Mouse (Mus musculus) liver, embryonic 16.5 days (tissue): ENCODE measurements around the gene Bmper. TPM values are rescaled to one million over a fixed set of nuclear protein-coding genes. Genes with fewer than 3 reads are reported as not detected.

Experiments used
- ATAC-seq: fragments of 200-750 bp; cut with Nextera tagmentation; 2 replicates; pipeline ENCODE4 v1.8.0; 2017; ENCODE audit warnings: low read depth, mild to moderate bottlenecking, moderate number of reproducible peaks, moderate library complexity
- H3K27ac ChIP-seq: fragments of 300-500 bp; sonication (generic); 2 replicates; pipeline ENCODE4 v1.5.1; 2014; ENCODE audit warnings: mild to moderate bottlenecking, low read length
- H3K27me3 ChIP-seq: fragments of 300-500 bp; sonication (generic); 2 replicates; pipeline ENCODE4 v1.6.1; 2014; ENCODE audit warnings: low read depth, low read length, mixed read lengths; ENCODE audit not compliant: control insufficient read depth, insufficient read depth
- H3K36me3 ChIP-seq: fragments of 300-500 bp; sonication (generic); 2 replicates; pipeline ENCODE4 v1.6.1; 2014; ENCODE audit warnings: mild to moderate bottlenecking; ENCODE audit not compliant: control insufficient read depth, insufficient read depth
- H3K4me1 ChIP-seq: fragments of 300-500 bp; sonication (generic); 2 replicates; pipeline ENCODE4 v1.6.1; 2014; ENCODE audit warnings: low read depth, low read length, mixed read lengths; ENCODE audit not compliant: control insufficient read depth
- H3K4me2 ChIP-seq: fragments of 300-500 bp; sonication (generic); 2 replicates; pipeline ENCODE4 v1.6.1; 2014; ENCODE audit warnings: low read depth, low read length, mixed read lengths
- H3K4me3 ChIP-seq: fragments of 300-500 bp; sonication (generic); 2 replicates; pipeline ENCODE4 v1.5.1; 2014; ENCODE audit warnings: low read depth, mild to moderate bottlenecking, low read length
- H3K9ac ChIP-seq: fragments of 300-500 bp; sonication (generic); 2 replicates; pipeline ENCODE4 v1.6.1; 2014; ENCODE audit warnings: low read depth, low read length
- H3K9me3 ChIP-seq: fragments of 300-500 bp; sonication (generic); replicated peaks from 2 replicates; pipeline ENCODE4 v1.6.1; 2016; ENCODE audit warnings: low read length; ENCODE audit not compliant: control insufficient read depth
- WGBS: fragments of 180-500 bp; shearing (Covaris S2); extraction: QIAGEN DNeasy Blood & Tissue Kit; methylation state at CpG from one replicate; pipeline ENCODE4 v1.1.7; 2014; ENCODE audit not compliant: insufficient replicate concordance; 5-methylcytosine and 5-hydroxymethylcytosine counted together
- polyA plus RNA-seq: library from polyadenylated mRNA; unstranded; fragments of >200 nt; fragmentation: Nextera tagmentation; extraction: Ambion mirVana; gene quantifications from 2 replicates; pipeline ENCODE4 v1.2.1, GENCODE M21; 2015

Bmper gene
- polyA plus RNA-seq, 1 experiment from 2014 or later = 0.40 TPM

DNA sequence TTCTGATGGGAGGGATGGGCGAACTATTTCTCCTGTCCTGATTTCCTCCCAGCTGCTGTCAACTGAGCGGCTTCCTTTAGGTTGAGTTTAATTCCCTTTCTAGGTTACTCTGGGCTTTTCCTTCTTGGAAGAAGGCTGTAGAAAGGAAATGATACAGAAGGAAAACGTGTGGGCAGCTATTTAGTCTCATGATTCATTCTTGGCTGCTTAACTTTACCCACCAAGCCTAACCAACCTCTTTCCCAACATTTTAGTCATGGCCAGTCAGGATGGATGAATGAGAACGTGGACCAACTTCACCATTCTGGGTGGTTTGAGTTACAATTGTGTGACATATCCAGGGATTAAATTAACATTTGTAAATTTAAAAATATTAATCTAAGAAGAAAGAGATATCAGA lies 263.0 kb downstream of the Bmper start:
- H3K9me3 ChIP-seq = no peaks in the 10 kb centered on the region
- no peak overlapping the region for H3K27ac ChIP-seq
- no peak for ATAC-seq
- no peak overlapping the region for H3K9ac ChIP-seq
- no peak overlapping the region for H3K4me2 ChIP-seq
- H3K4me1 ChIP-seq = no peaks in the 10 kb centered on the region
- no peaks in the 10 kb centered on the region for H3K27me3 ChIP-seq
- H3K36me3 ChIP-seq = no peaks in the 10 kb centered on the region
- 50% methylated on average over 4 of the region's 4 CpGs for WGBS
- H3K4me3 ChIP-seq = no peak overlapping the region

DNA sequence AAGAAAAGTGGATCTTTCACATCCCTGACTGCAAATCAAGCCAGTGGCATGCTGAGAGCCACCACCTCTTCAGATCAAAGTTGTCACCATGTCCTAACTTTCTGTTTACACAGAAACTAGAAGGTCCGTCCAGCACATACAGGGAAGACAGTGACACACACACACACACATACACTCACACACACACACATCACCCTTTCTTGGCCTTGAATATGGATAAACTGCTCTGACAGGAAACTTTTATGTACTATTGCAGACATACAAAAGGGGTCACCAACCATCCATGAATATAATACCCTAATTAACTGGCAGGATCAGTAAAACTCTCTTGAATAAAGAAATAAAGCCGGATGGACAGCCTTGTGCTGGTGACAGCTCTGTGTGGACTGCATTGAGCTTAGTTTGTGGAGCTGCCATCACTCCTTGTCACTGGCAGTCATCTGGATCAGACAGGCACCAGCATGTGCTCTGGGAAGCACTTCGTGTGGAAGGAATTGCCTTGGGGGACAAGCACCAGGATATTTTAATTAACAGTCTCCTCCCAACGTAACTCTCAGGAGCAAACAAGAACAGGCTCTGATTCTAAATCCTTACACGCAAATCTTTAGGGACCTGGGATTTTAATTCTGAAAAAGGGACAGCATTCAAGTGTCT lies 264.0 kb downstream of the Bmper start:
- Histone ChIP-seq H3K36me3 (no peaks in the 10 kb centered on the region), H3K9ac (no peak overlapping the region), H3K27me3 (no peaks in the 10 kb centered on the region), H3K27ac (no peak overlapping the region), H3K9me3 (no peaks in the 10 kb centered on the region), H3K4me3 (no peak overlapping the region), H3K4me1 (no peaks in the 10 kb centered on the region), H3K4me2 (no peak overlapping the region)
- ATAC-seq = no peak
- 54% methylated on average over 5 of the region's 5 CpGs for WGBS

DNA sequence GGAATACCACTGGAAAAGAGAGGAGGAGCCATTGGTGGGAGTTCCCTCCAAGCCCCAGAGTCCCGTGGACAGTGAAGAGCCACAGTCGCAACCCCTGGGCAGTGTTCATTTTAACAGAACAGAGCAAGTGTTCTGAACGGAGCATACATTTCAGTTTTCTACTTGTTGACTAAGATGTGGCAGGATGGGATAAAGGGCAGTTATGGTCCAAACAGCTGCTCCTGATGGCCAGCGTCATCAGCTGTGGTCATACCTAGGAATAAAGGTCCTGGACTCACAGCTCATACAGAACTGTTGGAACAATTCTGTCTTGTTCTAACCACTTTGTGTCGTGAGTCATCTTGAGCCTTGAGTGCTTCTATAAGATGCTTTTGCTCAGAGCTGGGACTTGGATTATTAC lies 265.4 kb downstream of the Bmper start:
- 70% methylated on average over 5 of the region's 5 CpGs for WGBS
- Histone ChIP-seq H3K4me1 (no peaks in the 10 kb centered on the region), H3K4me3 (no peak overlapping the region), H3K27me3 (no peaks in the 10 kb centered on the region), H3K27ac (no peak overlapping the region), H3K9me3 (no peaks in the 10 kb centered on the region), H3K36me3 (no peaks in the 10 kb centered on the region), H3K9ac (no peak overlapping the region), H3K4me2 (no peak overlapping the region)
- no peak for ATAC-seq

DNA sequence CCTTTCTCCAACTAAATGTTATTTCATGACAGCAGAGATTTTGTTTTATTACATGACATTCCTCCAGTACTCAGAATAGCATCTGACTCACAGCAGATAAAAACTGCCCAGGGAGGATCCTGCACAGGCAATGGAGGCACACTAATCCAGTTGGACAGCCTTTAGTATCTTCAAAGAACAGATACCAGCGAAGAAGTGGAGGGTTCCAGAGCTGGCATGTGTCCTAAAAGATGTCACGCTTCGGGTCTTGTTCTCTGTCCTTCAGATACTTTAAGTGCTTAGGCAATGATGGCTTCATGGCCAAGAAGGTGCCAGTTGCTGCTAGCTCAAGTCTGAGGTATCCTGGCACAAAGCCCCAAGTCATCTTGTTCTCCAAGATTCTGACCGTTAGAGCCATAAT lies 272.5 kb downstream of the Bmper start:
- no peak for ATAC-seq
- no peak overlapping the region for H3K9ac ChIP-seq
- no peaks in the 10 kb centered on the region for H3K36me3 ChIP-seq
- no peak overlapping the region for H3K4me2 ChIP-seq
- H3K27ac ChIP-seq = no peak overlapping the region
- no peak overlapping the region for H3K4me3 ChIP-seq
- WGBS = 67% methylated on average over 4 of the region's 4 CpGs
- no peaks in the 10 kb centered on the region for H3K9me3 ChIP-seq
- no peaks in the 10 kb centered on the region for H3K4me1 ChIP-seq
- H3K27me3 ChIP-seq = no peaks in the 10 kb centered on the region

DNA sequence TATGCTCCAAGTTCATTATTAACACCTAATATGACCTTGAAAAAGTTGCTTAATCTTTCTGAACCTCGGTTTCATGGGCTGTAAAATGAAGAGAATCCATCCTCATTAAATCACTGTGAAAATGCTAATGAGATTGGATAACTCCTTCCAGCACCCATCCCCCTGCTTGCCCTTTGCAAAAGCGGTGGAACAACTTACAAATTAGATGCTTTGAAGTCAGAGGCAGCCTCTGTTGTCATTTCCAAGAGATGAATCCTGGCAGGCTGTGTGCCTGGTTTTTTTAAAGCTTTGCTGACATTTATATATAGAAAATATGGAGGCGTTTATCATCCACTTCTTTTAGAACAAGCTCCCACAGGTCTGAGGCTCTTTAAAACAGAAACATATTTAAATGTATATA lies 274.8 kb downstream of the Bmper start:
- H3K4me2 ChIP-seq = no peak overlapping the region
- H3K27ac ChIP-seq = no peak overlapping the region
- no peak for ATAC-seq
- 32% methylated on average over 3 of the region's 3 CpGs for WGBS
- H3K4me1 ChIP-seq = no peaks in the 10 kb centered on the region
- H3K9me3 ChIP-seq = no peaks in the 10 kb centered on the region
- no peaks in the 10 kb centered on the region for H3K36me3 ChIP-seq
- no peaks in the 10 kb centered on the region for H3K27me3 ChIP-seq
- no peak overlapping the region for H3K9ac ChIP-seq
- H3K4me3 ChIP-seq = no peak overlapping the region

DNA sequence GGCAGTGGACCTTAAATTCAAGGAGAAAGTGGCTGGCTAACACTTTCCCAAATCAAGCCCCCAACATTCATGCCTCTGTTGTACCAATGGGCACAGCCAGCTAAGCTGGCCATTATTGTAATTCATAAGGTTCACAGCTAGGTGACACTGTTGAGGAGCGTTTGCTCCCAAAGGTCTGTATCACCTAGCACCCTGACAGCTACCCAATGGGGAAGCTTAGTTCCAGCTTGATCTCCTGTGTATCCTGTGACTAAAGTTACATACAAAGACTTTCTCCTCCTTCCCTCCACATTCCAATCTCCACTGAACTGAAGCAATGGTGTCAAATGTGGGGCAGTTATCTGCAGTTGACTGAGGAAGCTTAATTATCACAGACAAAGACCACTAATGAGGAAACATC lies 311.0 kb downstream of the Bmper start:
- Histone ChIP-seq H3K4me3 (no peak overlapping the region), H3K27me3 (no peaks in the 10 kb centered on the region), H3K4me1 (no peaks in the 10 kb centered on the region), H3K9ac (no peak overlapping the region), H3K27ac (no peak overlapping the region), H3K9me3 (no peaks in the 10 kb centered on the region), H3K36me3 (no peaks in the 10 kb centered on the region), H3K4me2 (no peak overlapping the region)
- WGBS = 23% methylated on average over 1 of the region's 1 CpGs
- no peak for ATAC-seq
